Mouse (Mus musculus) liver, postnatal 0 days (tissue): ENCODE data around the gene Kif2c. TPM values are rescaled to one million over a fixed set of nuclear protein-coding genes. Genes with fewer than 3 reads are reported as not detected.
A peak's percentile ranks its signal among the peaks of the same experiment; 100 is the strongest.

Experiments used
- ATAC-seq: fragments of 200-750 bp; cut with Nextera tagmentation; 2 replicates; pipeline ENCODE4 v1.8.0; 2017; ENCODE audit warnings: mild to moderate bottlenecking, moderate library complexity
- DNase-seq: peaks from one replicate; pipeline ENCODE4 v3.0.0-alpha.2; 2016
- H3K27ac ChIP-seq: fragments of 300-500 bp; sonication (generic); 2 replicates; pipeline ENCODE4 v1.5.1; 2014; ENCODE audit warnings: antibody characterized with exemption, moderate library complexity, mild to moderate bottlenecking, low read depth
- H3K27me3 ChIP-seq: fragments of 300-500 bp; sonication (generic); 2 replicates; pipeline ENCODE4 v1.6.1; 2014; ENCODE audit warnings: low read length, control low read depth, mixed read lengths; ENCODE audit not compliant: insufficient read depth
- H3K36me3 ChIP-seq: fragments of 300-500 bp; sonication (generic); replicated peaks from 2 replicates; pipeline ENCODE4 v1.6.1; 2014; ENCODE audit warnings: mild to moderate bottlenecking, control low read depth, low read length, moderate library complexity, mixed read lengths; ENCODE audit not compliant: insufficient read depth
- H3K4me1 ChIP-seq: fragments of 300-500 bp; sonication (generic); 2 replicates; pipeline ENCODE4 v1.6.1; 2014; ENCODE audit warnings: antibody characterized with exemption, mild to moderate bottlenecking, control low read depth; ENCODE audit not compliant: insufficient read depth
- H3K4me2 ChIP-seq: fragments of 300-500 bp; sonication (generic); 2 replicates; pipeline ENCODE4 v1.6.1; 2014; ENCODE audit warnings: low read depth, mild to moderate bottlenecking, low read length, moderate library complexity, mixed read lengths
- H3K4me3 ChIP-seq: fragments of 300-500 bp; sonication (generic); 2 replicates; pipeline ENCODE4 v1.5.1; 2014; ENCODE audit warnings: low read depth, low read length
- H3K9ac ChIP-seq: fragments of 300-500 bp; sonication (generic); replicated peaks from 2 replicates; pipeline ENCODE4 v1.6.1; 2014; ENCODE audit warnings: mild to moderate bottlenecking, moderate library complexity
- H3K9me3 ChIP-seq: fragments of 300-500 bp; sonication (generic); 2 replicates; pipeline ENCODE4 v1.6.1; 2016; ENCODE audit warnings: mild to moderate bottlenecking, control low read depth, low read length, mixed read lengths
- CTCF ChIP-seq: sonication (generic); IDR thresholded peaks from 2 replicates; pipeline ENCODE4 v1.5.1; 2016; ENCODE audit warnings: antibody characterized with exemption, low read depth
- EP300 ChIP-seq: IDR thresholded peaks from 2 replicates; pipeline ENCODE4 v1.6.1; 2016; ENCODE audit warnings: antibody characterized with exemption, low read depth, mild to moderate bottlenecking
- WGBS: fragments of 180-500 bp; shearing (Covaris S2); extraction: QIAGEN DNeasy Blood & Tissue Kit; methylation state at CpG from one replicate; pipeline ENCODE4 v1.1.7; 2014; ENCODE audit not compliant: insufficient replicate concordance; 5-methylcytosine and 5-hydroxymethylcytosine counted together
- polyA plus RNA-seq: library from polyadenylated mRNA; unstranded; fragments of >200 nt; fragmentation: Nextera tagmentation; extraction: Ambion mirVana; gene quantifications from 2 replicates; pipeline ENCODE4 v1.2.1, GENCODE M21; 2015

Kif2c gene
- polyA plus RNA-seq: 10.7 and 11.8 TPM in 2 replicates

- peaks cover 22% of the 10 kb centered on the region for H3K36me3 ChIP-seq
- TF ChIP-seq EP300 (peak; percentile 9; the same call in 1 of the 2 replicates), CTCF (no peak)
- H3K4me1 ChIP-seq: 0 out of 2 replicates have a peak, but pooled peaks cover 5% of the 10 kb centered on the region
- H3K4me2 ChIP-seq: peak within 1 kb of the TSS; percentile 85
- no peaks in the 10 kb centered on the region for H3K9me3 ChIP-seq
- no peaks in the 10 kb centered on the region for H3K27me3 ChIP-seq
- peak within 1 kb of the TSS; percentile 74 for H3K4me3 ChIP-seq
- 2% methylated on average over 40 of the region's 42 CpGs for WGBS
- peak within 1 kb of the TSS; percentile 68; the same call in 1 of the 2 replicates for H3K27ac ChIP-seq
- DNase-seq (peak; percentile 94), ATAC-seq (peak; percentile 99)
- H3K9ac ChIP-seq: peak within 1 kb of the TSS; percentile 68
These were observed at the start of gene Kif2c for GRCm38 (mm10) chr4:117181863-117182758. TSS of gene Kif2c (minus strand) at chr4:117182639.

- TF ChIP-seq EP300 (no peak), CTCF (no peak)
- 51% methylated on average over 2 of the region's 2 CpGs for WGBS
- Histone ChIP-seq H3K4me2 (no peak overlapping the region), H3K4me1 (peaks cover 3% of the 10 kb centered on the region; the same call in 1 of the 2 replicates), H3K9ac (no peak overlapping the region), H3K27me3 (no peaks in the 10 kb centered on the region), H3K9me3 (no peaks in the 10 kb centered on the region), H3K4me3 (no peak overlapping the region), H3K27ac (peak overlapping the region; percentile 78), H3K36me3 (no peaks in the 10 kb centered on the region)
- peak; percentile 45 for DNase-seq
- ATAC-seq: peak; percentile 94
These were observed 48.8 kb upstream of the Kif2c start for GRCm38 (mm10) chr4:117231208-117231607.

GRCm38 (mm10) chr4:117230331-117230730 is 47.9 kb upstream of the Kif2c start:
- 58% methylated on average over 10 of the region's 10 CpGs for WGBS
- H3K4me3 ChIP-seq: no peak overlapping the region

GRCm38 (mm10) chr4:117229590-117229989 is 47.2 kb upstream of the Kif2c start:
- H3K27ac ChIP-seq: no peak overlapping the region
- no peak overlapping the region for H3K9ac ChIP-seq
- H3K27me3 ChIP-seq: no peaks in the 10 kb centered on the region
- H3K4me2 ChIP-seq: no peak overlapping the region
- peaks cover 3% of the 10 kb centered on the region; the same call in 1 of the 2 replicates for H3K4me1 ChIP-seq
- no peak overlapping the region for H3K4me3 ChIP-seq
- 68% methylated on average over 15 of the region's 15 CpGs for WGBS
- TF ChIP-seq EP300 (no peak), CTCF (no peak)
- ATAC-seq (no peak), DNase-seq (no peak)
- no peaks in the 10 kb centered on the region for H3K9me3 ChIP-seq
- no peaks in the 10 kb centered on the region for H3K36me3 ChIP-seq

More at GRCm38 (mm10) chr4:117230331-117230730, 47.9 kb upstream of the Kif2c start:
- no peak overlapping the region for H3K9ac ChIP-seq
- peak; percentile 40 for DNase-seq
- no peaks in the 10 kb centered on the region for H3K27me3 ChIP-seq
- no peaks in the 10 kb centered on the region for H3K9me3 ChIP-seq
- H3K4me1 ChIP-seq: peaks cover 3% of the 10 kb centered on the region; the same call in 1 of the 2 replicates
- no peak overlapping the region for H3K4me2 ChIP-seq
- no peak for ATAC-seq
- no peaks in the 10 kb centered on the region for H3K36me3 ChIP-seq
- no peak for TF ChIP-seq EP300
- TF ChIP-seq CTCF: peak; percentile 68
- no peak overlapping the region for H3K27ac ChIP-seq

GRCm38 (mm10) chr4:117225250-117225649 is 42.8 kb upstream of the Kif2c start:
- ATAC-seq (no peak), DNase-seq (no peak)
- TF ChIP-seq CTCF (no peak), EP300 (no peak)
- Histone ChIP-seq H3K27ac (no peak overlapping the region), H3K4me2 (no peak overlapping the region), H3K27me3 (no peaks in the 10 kb centered on the region), H3K9me3 (no peaks in the 10 kb centered on the region), H3K36me3 (no peaks in the 10 kb centered on the region), H3K4me3 (no peak overlapping the region), H3K9ac (no peak overlapping the region), H3K4me1 (no peaks in the 10 kb centered on the region)

- no peak overlapping the region for H3K27ac ChIP-seq
- no peak overlapping the region for H3K4me3 ChIP-seq
- WGBS: 70% methylated on average over 8 of the region's 8 CpGs
- no peak for DNase-seq
- no peak overlapping the region for H3K9ac ChIP-seq
- H3K27me3 ChIP-seq: no peaks in the 10 kb centered on the region
- no peaks in the 10 kb centered on the region for H3K9me3 ChIP-seq
- H3K4me1 ChIP-seq: no peaks in the 10 kb centered on the region
- TF ChIP-seq CTCF (no peak), EP300 (no peak)
- no peaks in the 10 kb centered on the region for H3K36me3 ChIP-seq
- no peak for ATAC-seq
- no peak overlapping the region for H3K4me2 ChIP-seq
These were observed 41.7 kb upstream of the Kif2c start for GRCm38 (mm10) chr4:117224122-117224521.
